Mouse (Mus musculus) myocyte (in vitro differentiated cells): ENCODE measurements at regions not wholly inside any gene's neighbourhood (a gene's known extent, or its start where the extent isn't known, plus 50 kb on each side); places are given as distances from the start of the nearest gene placed in this dataset.

ENCODE experiments used
- CEBPB ChIP-seq: IDR thresholded peaks from 2 replicates; pipeline ENCODE4 v1.6.1; 2011; ENCODE audit warnings: mild to moderate bottlenecking, moderate library complexity; ENCODE audit not compliant: poor library complexity, insufficient read depth, severe bottlenecking
- E2F4 ChIP-seq: IDR thresholded peaks from one replicate; pipeline ENCODE4 v1.6.1; 2011; ENCODE audit warnings: mild to moderate bottlenecking, control low read depth, moderate library complexity; ENCODE audit not compliant: insufficient read depth
- MAX ChIP-seq: IDR thresholded peaks from one replicate; pipeline ENCODE4 v1.6.1; 2011; ENCODE audit warnings: low read depth, mild to moderate bottlenecking, control low read depth
- POLR2A ChIP-seq: IDR thresholded peaks from one replicate; pipeline ENCODE4 v1.6.1; 2011; ENCODE audit warnings: low read depth, mild to moderate bottlenecking, control low read depth, moderate library complexity; ENCODE audit not compliant: insufficient read length
- REST ChIP-seq: IDR thresholded peaks from one replicate; pipeline ENCODE4 v1.6.1; 2011; ENCODE audit warnings: mild to moderate bottlenecking, control low read depth, moderate library complexity; ENCODE audit not compliant: insufficient read depth, insufficient read length
- TCF12 ChIP-seq: IDR thresholded peaks from one replicate; pipeline ENCODE4 v1.6.1; 2011; ENCODE audit warnings: mild to moderate bottlenecking, control low read depth; ENCODE audit not compliant: poor library complexity, insufficient read depth, severe bottlenecking
- USF1 ChIP-seq: IDR thresholded peaks from one replicate; pipeline ENCODE4 v1.6.1; 2011; ENCODE audit warnings: low read depth, mild to moderate bottlenecking, control low read depth, moderate library complexity

GRCm38 (mm10) chr9:51608697-51609456 is 156.3 kb upstream of the Arhgap20 start:
- TF ChIP-seq MAX (no peak), REST (no peak), TCF12 (no peak), POLR2A (no peak), E2F4 (no peak), USF1 (no peak), CEBPB (no peak)
